Mouse (Mus musculus) megakaryocyte progenitor cell, adult 5-6 weeks (primary cell): ENCODE results near the gene Iqch. TPM values are rescaled to one million over a fixed set of nuclear protein-coding genes. Genes with fewer than 3 reads are reported as not detected.
"Not testable (repeated sequence)": the region's sequence is repeated elsewhere in the genome, so short reads cannot be mapped to it uniquely, and the experiment has no call there.

Experiments
- ATAC-seq: replicated peaks from 2 replicates; pipeline ENCODE4 v1.8.0; 2016; ENCODE audit warnings: mild to moderate bottlenecking, moderate TSS enrichment, inconsistent platforms; ENCODE audit not compliant: poor library complexity
- total RNA-seq, 2 experiments: library from RNA; stranded (forward) in 1 of 2; stranded (reverse) in 1 of 2; fragments of 157-497, 149-512 nt in 1 of 2; fragments of 200-1000 nt in 1 of 2; gene quantifications; 2 replicates each; pipeline versions ENCODE4 v1.2.3 to v1.2.4; 2015 to 2017

The Iqch gene
- total RNA-seq, 2 experiments from 2014 or later, result not detected

GRCm38 (mm10) chr9:63568808-63569207 lies 33.5 kb downstream of the Iqch start:
- ATAC-seq, result no peak

GRCm38 (mm10) chr9:63568314-63568713 lies 34.0 kb downstream of the Iqch start:
- ATAC-seq, result no peak

DNA sequence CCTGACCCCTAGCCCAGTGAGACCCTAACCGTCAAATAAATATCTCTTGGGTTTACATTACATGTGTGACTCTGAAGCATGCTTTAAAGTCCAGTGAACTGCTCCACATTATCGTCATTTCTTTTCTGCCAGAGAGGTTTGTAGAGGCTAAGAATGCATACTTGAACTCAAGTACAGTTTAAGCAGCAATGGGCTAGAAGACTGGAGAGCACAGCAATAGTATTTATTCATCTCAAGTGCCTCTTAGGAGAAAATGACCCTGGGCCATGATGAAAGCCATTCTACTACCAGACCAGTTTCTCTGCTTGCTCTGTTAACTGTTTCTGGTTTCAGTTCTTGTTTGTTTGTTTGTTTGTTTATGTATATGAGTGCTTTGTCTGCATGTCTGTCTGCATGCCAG lies 38.9 kb downstream of the Iqch start:
- no peak for ATAC-seq

DNA sequence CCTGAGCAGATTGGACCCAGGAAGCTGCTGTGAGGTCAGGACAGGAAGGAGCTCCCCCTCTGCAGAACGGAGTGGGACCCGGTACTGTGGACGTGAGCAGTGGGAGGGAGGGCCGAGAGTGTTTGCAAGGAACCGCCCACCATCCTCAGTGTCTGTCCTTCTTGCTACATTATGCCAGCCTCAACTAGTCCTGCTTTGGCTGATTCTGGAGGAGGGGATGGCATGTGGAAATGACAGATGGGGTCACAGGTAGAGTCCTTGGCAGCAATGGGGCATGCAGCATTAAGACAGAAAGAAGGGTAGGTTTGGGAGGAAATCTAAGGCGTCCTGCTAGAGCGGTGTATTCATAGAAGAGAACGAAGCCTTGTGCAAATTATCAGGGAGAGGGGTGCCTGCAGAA lies 40.4 kb downstream of the Iqch start:
- ATAC-seq, result no peak

DNA sequence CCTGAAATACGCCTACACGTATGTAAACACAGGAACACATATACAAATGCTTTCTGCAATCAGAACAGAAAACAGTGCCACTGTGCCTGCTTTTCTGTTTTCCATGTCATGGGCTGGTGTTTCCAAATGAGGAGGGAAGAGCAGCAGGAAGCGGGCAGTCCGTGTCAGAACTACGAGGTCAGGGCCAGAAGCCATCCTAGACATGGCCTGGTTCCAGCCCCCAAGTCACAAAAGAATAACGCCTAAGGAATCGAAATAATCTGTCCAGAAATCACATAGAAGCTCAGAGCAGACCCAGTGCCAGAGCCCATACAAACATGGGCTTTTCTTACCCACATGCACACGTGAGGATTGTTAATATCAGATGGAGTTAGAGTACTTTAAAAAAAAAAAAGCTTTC lies 45.4 kb downstream of the Iqch start:
- no peak for ATAC-seq

GRCm38 (mm10) chr9:63556316-63556715 lies 46.0 kb downstream of the Iqch start:
- no peak for ATAC-seq

GRCm38 (mm10) chr9:63555460-63555990 lies 46.8 kb downstream of the Iqch start:
- 0 out of 2 replicates have a peak, but pooled peaks have one; percentile 23 for ATAC-seq

GRCm38 (mm10) chr9:63553628-63554027 lies 48.7 kb downstream of the Iqch start:
- ATAC-seq, result no peak

DNA sequence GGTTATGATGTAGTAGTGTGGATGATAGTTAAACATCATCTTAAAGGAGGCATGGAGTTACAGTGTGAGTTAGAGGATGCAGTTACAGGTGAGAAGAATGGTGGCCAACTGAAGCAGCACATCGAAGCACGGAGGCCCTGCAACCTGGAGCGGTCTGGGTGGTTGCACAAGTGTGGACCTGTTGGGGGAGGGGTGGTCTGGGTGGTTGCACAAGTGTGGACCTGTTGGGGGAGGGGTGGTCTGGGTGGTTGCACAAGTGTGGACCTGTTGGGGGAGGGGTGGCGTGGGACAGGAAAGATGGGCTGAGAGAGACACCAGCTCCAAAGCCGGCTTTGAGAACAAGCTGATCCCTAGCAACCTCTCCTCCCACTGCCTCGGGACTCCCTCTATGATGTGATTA lies 51.6 kb downstream of the Iqch start:
- not testable (repeated sequence) for ATAC-seq

DNA sequence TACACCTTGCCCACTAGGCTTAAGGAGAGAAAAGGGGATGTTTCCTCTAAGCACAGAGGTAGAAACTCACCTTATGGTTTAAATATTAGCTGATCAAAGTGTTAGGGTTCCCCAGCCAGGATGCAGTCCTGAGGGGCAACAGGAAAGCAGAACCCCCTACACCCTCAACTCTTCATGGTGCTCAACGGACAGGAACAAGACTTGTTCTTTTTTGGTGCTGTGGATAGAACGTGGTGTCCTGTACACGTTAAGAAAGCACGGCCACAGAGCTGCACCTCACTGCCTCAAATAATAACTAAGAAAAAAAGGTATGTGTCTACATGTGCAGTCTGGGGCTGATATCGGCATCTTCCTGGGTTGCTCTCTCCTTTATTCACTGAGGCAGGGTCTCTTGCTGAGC lies 53.3 kb downstream of the Iqch start:
- ATAC-seq, result no peak

DNA sequence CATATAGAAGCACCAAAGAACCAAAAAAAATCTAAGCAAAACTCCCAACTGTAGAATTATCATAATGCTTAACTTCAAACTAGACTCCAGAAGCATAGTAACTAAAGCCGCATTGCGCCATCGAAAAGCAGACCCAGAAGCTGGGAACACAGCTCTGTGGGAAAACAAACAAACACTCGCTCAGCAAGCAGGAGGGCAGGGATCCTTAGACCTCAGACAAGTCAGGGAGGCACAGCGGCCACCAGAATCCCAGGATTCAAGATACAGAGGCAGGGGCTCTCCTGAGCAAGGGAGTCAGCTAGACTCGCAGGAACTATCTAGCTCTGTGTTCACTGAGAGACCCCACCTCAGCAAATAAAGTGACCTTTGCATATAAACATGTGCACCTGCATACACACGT lies 60.4 kb downstream of the Iqch start:
- ATAC-seq, result no peak

GRCm38 (mm10) chr9:63541301-63541700 lies 61.0 kb downstream of the Iqch start:
- ATAC-seq, result no peak

GRCm38 (mm10) chr9:63537489-63537888 lies 64.8 kb downstream of the Iqch start:
- ATAC-seq, result no peak

GRCm38 (mm10) chr9:63535042-63535441 lies 67.3 kb downstream of the Iqch start:
- ATAC-seq, result no peak

DNA sequence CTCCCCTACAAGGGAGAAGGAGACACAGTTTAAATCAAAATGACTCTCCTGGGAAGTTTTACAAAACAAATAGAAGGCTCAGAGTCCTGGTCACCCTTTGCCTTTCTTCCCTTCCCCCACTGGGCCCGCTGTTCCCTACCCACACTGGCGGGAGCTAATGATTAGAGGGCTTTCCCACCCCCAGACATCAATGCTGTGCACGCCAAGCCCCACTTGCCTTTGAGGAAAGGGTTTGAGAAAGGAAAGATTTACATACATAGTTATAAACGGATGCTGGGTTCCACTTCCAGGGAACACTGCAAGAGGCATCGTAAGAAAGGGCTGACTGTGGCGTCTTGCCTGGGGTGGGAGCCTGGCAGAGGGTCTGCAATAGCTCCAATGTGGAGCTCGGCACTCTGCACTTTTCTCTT lies 67.9 kb downstream of the Iqch start:
- no peak for ATAC-seq

DNA sequence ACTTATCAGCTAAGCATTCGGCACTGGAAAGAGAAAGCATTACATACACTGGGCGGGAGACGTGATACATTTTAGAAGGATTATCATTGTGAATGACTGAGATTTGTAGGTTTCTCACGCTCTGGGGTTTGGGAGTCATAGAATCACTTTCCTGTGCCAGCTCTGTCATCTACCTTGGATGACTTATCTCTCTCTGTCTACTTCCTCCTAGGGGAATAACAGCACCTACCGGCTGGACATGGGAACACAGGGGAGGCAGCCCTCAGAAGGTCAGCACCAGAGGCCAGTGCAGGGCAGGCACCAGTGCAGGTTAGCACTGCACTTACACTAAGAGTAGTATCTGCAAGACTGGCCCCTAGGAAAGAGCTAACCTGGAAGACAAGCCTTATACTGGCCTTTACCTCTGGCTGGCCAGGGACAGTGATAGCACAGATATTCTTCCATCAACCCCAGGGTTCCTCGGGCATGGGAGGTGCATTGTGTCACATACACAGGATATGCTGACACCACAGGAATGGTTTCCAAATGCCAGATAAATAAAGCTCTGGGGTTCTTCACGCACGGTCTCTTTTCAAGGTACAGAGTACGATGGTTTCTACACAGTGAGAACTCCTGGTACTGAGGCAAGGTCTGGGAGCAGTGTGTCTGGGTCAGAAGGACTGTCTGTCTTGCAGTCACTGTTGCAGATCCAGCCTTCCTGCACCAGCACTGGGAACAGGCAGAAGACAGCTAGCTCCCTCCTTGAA lies 69.2 kb downstream of the Iqch start:
- no peak for ATAC-seq

GRCm38 (mm10) chr9:63523937-63524253 lies 78.4 kb downstream of the Iqch start:
- no peak for ATAC-seq

DNA sequence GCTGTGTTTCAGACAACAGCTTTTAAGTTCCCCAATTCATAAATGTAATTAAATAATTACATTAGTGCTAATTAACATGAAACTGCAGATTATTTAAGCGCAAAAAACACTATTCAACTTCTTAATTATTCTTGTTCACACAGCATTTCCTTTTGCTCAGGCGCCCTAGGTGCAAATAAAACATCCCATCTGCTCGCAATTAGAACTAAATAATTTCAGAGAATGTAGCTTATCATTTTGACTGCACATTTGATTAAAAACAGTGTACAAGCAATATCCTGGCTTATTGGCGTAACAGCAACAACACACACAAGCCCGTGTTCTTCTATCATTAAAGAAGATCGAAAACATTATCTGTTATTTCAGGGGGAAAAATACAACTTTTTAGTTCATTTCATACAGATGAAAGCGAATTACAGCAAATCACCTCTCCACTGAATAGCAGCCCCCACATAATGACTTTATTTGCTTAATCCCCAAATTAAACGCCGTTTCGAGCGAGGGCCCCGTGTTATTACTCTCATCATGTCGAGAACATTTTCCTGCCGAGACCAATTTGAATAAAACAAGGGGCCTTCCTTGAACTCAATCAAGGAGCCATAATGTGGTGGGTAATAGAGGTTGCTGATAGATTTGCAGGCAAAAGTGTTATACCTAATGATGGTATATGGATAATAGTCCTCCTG lies 78.9 kb downstream of the Iqch start:
- no peak for ATAC-seq

- ATAC-seq, result no peak
Measured at GRCm38 (mm10) chr9:63512851-63513250, 89.4 kb downstream of the Iqch start.

DNA sequence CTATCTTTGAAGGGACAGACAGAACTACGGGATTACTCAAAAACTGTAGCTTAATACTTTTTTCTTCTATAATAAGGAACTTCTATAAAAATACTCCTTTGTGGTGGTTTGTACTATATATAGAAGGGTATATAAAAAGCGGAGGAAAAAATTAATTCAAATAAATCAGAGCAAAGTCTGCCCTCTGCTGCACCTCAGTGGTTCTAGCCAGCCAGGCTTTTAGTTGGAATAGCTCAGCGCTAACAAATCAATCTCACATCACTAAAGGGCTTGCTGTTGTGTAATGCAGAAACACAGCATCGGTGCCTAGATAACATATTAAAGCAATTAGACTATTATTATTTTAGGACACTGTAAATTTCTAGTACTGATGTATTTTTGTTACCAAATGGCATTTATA lies 91.3 kb downstream of the Iqch start:
- no peak for ATAC-seq

GRCm38 (mm10) chr9:63507110-63507509 lies 95.2 kb downstream of the Iqch start:
- ATAC-seq, result no peak

DNA sequence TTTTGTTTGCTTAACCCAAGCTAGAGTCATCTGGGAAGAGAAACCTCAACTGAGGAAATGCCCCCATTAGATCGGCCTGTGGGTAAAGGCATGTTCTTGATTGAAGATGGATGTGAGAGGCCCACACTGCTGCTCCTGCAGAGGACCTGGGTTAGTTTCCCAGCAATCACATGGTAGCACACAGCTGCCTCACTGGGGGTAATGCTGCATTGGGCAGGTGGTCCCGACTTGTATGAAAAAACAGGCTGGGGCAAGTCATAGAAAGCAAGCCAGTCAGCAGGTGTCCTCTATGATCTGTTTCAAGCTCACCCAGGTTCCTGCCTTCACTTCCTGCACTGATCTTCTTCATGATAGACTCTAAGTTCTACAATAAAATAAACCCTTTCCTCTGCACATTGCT lies 98.4 kb downstream of the Iqch start:
- no peak for ATAC-seq
